Mouse (Mus musculus) lung, embryonic 14.5 days (tissue): Measurements from ENCODE around the gene Trim65. TPM values are rescaled to one million over a fixed set of nuclear protein-coding genes. Genes with fewer than 3 reads are reported as not detected.

ENCODE experiments used
- ATAC-seq: fragments of 200-750 bp; cut with Nextera tagmentation; 2 replicates; pipeline ENCODE4 v1.8.0; 2017; ENCODE audit warnings: mild to moderate bottlenecking, moderate TSS enrichment, moderate library complexity; ENCODE audit not compliant: insufficient read depth
- DNase-seq: peaks from one replicate; pipeline ENCODE4 v3.0.0-alpha.2; 2015
- H3K27ac ChIP-seq: fragments of 300-500 bp; sonication (generic); 2 replicates; pipeline ENCODE4 v1.5.1; 2014; ENCODE audit warnings: low read depth, mild to moderate bottlenecking, moderate library complexity
- H3K27me3 ChIP-seq: fragments of 300-500 bp; sonication (generic); 2 replicates; pipeline ENCODE4 v1.6.1; 2014; ENCODE audit warnings: low read length, control low read depth; ENCODE audit not compliant: insufficient read depth
- H3K36me3 ChIP-seq: fragments of 300-500 bp; sonication (generic); 2 replicates; pipeline ENCODE4 v1.6.1; 2014; ENCODE audit warnings: control low read depth; ENCODE audit not compliant: insufficient read depth
- H3K4me1 ChIP-seq: fragments of 300-500 bp; sonication (generic); 2 replicates; pipeline ENCODE4 v1.6.1; 2014; ENCODE audit warnings: antibody characterized with exemption, control low read depth; ENCODE audit not compliant: insufficient read depth
- H3K4me2 ChIP-seq: fragments of 300-500 bp; sonication (generic); 2 replicates; pipeline ENCODE4 v1.6.1; 2014; ENCODE audit warnings: mild to moderate bottlenecking
- H3K4me3 ChIP-seq: fragments of 300-500 bp; sonication (generic); 2 replicates; pipeline ENCODE4 v1.5.1; 2014; ENCODE audit warnings: low read depth, low read length
- H3K9ac ChIP-seq: fragments of 300-500 bp; sonication (generic); 2 replicates; pipeline ENCODE4 v1.6.1; 2014
- H3K9me3 ChIP-seq: fragments of 300-500 bp; sonication (generic); 2 replicates; pipeline ENCODE4 v1.6.1; 2016; ENCODE audit warnings: low read depth, low read length, control low read depth
- CTCF ChIP-seq: IDR thresholded peaks from 2 replicates; pipeline ENCODE4 v1.5.1; 2016; ENCODE audit warnings: antibody characterized with exemption, low read depth
- WGBS: fragments of 180-500 bp; shearing (Covaris S2); extraction: QIAGEN DNeasy Blood & Tissue Kit; methylation state at CpG from one replicate; pipeline ENCODE4 v1.1.7; 2014; 5-methylcytosine and 5-hydroxymethylcytosine counted together
- polyA plus RNA-seq: library from polyadenylated mRNA; unstranded; fragments of >200 nt; fragmentation: Nextera tagmentation; extraction: Ambion mirVana; gene quantifications from 2 replicates; pipeline ENCODE4 v1.2.1, GENCODE M21; 2014

Trim65 gene
- polyA plus RNA-seq, 1 experiment from 2014 or later, result 3.9 TPM

DNA sequence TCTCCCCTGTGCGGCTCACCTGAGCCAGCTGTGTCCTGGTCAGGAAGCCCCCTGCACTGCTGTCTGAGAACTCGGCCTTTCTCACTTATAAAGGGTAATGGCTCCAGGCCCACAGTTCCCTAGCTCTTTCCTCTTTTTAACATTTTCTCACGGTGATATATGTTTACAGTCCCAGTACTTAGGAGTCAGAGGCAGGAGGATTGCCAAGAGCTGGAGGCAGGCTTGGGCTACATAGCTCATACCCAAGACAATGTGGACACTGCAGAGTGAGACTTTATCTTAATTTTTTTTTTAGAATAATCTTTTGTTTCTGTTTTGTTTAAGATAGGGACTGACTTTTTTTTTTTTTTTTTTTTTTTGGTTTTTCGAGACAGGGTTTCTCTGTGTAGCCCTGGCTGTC, 28.5 kb downstream of the Trim65 start:
- Histone ChIP-seq H3K27ac (peak overlapping the region; percentile 91), H3K4me3 (no peak overlapping the region), H3K9me3 (no peaks in the 10 kb centered on the region), H3K4me2 (peak overlapping the region; percentile 32; the same call in 1 of the 2 replicates), H3K9ac (peak overlapping the region; percentile 42; the same call in 1 of the 2 replicates), H3K36me3 (no peaks in the 10 kb centered on the region), H3K4me1 (peaks cover 42% of the 10 kb centered on the region), H3K27me3 (peaks cover 9% of the 10 kb centered on the region)
- WGBS, result 44% methylated on average over 3 of the region's 4 CpGs
- ATAC-seq, result no peak
- no peak for TF ChIP-seq CTCF
- DNase-seq, result no peak

DNA sequence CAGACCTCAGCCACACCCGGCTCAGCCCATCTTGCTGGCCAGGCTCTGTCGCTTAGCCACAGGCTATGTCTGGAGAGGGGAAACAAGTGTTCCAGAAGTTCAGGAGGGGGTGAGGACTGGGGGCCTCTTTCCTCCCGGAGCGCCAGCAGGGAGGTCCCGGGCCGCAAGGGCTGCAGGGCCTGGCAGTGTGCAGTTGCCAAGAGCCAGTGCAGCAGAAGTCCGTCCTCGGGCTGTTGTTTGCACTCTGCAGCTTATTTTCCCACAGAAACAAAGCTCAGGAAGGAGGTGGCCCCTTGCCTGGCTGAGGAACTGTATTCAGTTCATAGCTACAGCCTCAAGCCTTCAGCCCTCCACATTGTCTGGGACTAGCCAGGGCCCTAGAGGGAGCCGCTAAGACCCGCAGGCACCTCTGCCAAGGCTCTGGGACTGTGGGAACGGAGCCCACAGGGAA, 29.0 kb downstream of the Trim65 start:
- peak; percentile 67 for DNase-seq
- H3K4me3 ChIP-seq, result no peak overlapping the region
- H3K27ac ChIP-seq, result peak overlapping the region; percentile 91
- H3K4me2 ChIP-seq, result peak overlapping the region; percentile 32; the same call in 1 of the 2 replicates
- no peak for TF ChIP-seq CTCF
- H3K9ac ChIP-seq, result peak overlapping the region; percentile 42; the same call in 1 of the 2 replicates
- no peaks in the 10 kb centered on the region for H3K36me3 ChIP-seq
- H3K9me3 ChIP-seq, result no peaks in the 10 kb centered on the region
- peak; percentile 45 for ATAC-seq
- peaks cover 4% of the 10 kb centered on the region for H3K27me3 ChIP-seq
- 30% methylated on average over 11 of the region's 11 CpGs for WGBS
- H3K4me1 ChIP-seq, result peaks cover 41% of the 10 kb centered on the region

DNA sequence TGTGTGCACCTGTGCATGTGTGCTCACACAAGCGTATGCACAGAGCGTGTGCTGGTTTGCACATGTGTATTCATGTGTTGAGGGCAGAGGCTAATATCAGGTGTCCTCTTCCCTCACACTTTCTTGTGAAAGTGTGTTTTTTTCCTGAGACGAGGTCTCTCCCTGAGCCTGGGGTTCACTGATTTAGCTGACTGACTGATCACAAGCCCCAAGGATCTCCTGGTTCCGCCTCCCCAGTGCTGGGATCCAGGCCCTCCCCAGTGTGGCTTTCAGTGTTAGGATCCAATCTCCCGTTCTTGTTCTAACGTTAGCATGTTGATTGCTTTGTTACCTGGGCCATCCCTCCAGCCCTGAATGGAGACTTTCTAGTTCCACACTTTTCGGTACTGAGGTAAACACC, 30.1 kb downstream of the Trim65 start:
- no peak overlapping the region for H3K4me2 ChIP-seq
- no peak for TF ChIP-seq CTCF
- H3K4me1 ChIP-seq, result peaks cover 30% of the 10 kb centered on the region
- no peak for DNase-seq
- no peak for ATAC-seq
- no peak overlapping the region for H3K4me3 ChIP-seq
- peak overlapping the region; percentile 91; the same call in 1 of the 2 replicates for H3K27ac ChIP-seq
- no peaks in the 10 kb centered on the region for H3K27me3 ChIP-seq
- no peaks in the 10 kb centered on the region for H3K9me3 ChIP-seq
- no peak overlapping the region for H3K9ac ChIP-seq
- WGBS, result 76% methylated on average over 7 of the region's 7 CpGs
- no peaks in the 10 kb centered on the region for H3K36me3 ChIP-seq

DNA sequence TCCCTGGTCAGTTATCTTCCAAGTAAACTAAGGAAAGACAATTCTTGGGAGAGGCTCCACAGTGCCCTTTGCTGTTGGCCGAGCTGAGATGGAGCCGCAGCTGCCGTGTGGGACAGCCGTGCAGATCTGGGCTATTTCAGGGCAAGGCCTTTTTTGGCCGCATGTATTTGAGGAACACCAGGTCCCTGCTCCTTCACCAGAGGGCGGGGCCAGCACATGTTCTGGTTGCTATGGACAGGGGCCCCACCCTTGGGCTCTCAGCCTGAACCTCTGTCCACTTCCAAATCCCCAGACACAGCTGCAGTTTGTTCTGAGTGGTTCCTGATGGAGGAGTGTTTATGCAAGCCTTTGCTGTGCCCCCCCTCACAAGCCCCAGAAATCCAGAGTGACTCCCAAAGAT, 30.5 kb downstream of the Trim65 start:
- TF ChIP-seq CTCF, result no peak
- Histone ChIP-seq H3K9ac (no peak overlapping the region), H3K36me3 (no peaks in the 10 kb centered on the region), H3K27me3 (no peaks in the 10 kb centered on the region), H3K4me2 (no peak overlapping the region), H3K4me3 (no peak overlapping the region), H3K9me3 (no peaks in the 10 kb centered on the region), H3K27ac (peak overlapping the region; percentile 12; the same call in 1 of the 2 replicates), H3K4me1 (peaks cover 29% of the 10 kb centered on the region)
- no peak for ATAC-seq
- no peak for DNase-seq
- 56% methylated on average over 6 of the region's 6 CpGs for WGBS

DNA sequence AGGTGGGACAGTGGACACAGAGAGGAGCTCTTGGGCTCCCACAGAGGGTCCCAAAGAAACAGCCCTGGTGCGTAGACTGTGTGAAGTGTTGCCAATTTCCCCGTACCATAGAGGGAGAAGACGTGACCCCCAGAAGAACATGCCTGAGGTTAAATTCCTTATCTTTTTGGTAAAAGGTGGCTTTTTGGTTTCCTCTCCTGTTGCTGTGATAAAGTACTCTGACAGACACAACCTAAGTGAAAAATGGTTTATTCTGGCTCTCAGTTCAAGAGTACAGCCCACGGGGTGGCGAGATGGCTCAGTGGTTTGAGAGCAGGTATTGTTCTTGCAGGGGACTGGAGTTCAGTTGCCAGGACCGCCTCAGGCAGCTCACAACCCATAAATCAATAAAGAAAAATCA, 31.5 kb downstream of the Trim65 start:
- Histone ChIP-seq H3K27ac (peak overlapping the region; percentile 46; the same call in 1 of the 2 replicates), H3K4me3 (no peak overlapping the region), H3K9ac (no peak overlapping the region), H3K9me3 (no peaks in the 10 kb centered on the region), H3K4me1 (peaks cover 27% of the 10 kb centered on the region), H3K4me2 (no peak overlapping the region), H3K36me3 (no peaks in the 10 kb centered on the region), H3K27me3 (no peaks in the 10 kb centered on the region)
- WGBS, result 87% methylated on average over 6 of the region's 6 CpGs
- TF ChIP-seq CTCF, result no peak
- no peak for ATAC-seq
- DNase-seq, result no peak

DNA sequence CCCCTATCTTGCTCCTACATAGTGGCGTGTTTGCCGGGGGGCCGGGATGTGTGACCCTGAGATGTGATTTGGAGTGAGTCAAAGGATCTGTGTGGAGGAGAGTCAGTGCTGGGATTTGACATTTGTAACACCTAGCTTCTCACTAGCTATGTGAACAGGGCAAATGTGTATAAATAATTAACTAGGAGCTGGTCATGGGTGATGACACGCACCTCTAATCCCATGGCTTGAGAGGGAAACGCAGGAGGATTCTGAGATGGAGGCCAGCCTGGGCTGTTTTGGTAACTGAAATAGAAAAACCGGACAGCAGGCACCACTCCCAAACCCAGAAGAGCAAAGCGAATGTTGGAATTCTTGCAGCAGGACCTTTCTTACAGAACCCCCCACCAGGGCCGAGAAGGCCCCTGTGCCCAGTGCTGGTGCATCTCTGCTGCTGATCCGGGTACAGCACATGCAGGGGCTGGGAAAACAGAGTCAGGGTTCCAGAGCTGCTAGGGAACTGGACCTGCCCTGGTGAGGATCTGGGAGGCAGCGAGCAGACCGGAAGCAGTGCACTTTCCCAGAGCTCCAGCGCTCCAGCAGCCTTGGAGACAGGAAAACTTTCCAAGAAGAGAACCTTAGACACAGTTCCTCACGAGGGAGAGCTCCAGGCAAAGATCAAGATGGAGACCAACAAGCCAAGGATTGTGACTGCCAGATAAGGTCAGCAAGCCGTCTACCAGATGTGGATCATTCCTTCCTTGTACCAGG, 32.0 kb downstream of the Trim65 start:
- Histone ChIP-seq H3K27me3 (no peaks in the 10 kb centered on the region), H3K27ac (peak overlapping the region; percentile 46; the same call in 1 of the 2 replicates), H3K4me3 (no peak overlapping the region), H3K4me2 (no peak overlapping the region), H3K9ac (no peak overlapping the region), H3K36me3 (no peaks in the 10 kb centered on the region), H3K9me3 (no peaks in the 10 kb centered on the region), H3K4me1 (peaks cover 22% of the 10 kb centered on the region)
- no peak for TF ChIP-seq CTCF
- 58% methylated on average over 14 of the region's 14 CpGs for WGBS
- ATAC-seq, result no peak
- DNase-seq, result no peak

DNA sequence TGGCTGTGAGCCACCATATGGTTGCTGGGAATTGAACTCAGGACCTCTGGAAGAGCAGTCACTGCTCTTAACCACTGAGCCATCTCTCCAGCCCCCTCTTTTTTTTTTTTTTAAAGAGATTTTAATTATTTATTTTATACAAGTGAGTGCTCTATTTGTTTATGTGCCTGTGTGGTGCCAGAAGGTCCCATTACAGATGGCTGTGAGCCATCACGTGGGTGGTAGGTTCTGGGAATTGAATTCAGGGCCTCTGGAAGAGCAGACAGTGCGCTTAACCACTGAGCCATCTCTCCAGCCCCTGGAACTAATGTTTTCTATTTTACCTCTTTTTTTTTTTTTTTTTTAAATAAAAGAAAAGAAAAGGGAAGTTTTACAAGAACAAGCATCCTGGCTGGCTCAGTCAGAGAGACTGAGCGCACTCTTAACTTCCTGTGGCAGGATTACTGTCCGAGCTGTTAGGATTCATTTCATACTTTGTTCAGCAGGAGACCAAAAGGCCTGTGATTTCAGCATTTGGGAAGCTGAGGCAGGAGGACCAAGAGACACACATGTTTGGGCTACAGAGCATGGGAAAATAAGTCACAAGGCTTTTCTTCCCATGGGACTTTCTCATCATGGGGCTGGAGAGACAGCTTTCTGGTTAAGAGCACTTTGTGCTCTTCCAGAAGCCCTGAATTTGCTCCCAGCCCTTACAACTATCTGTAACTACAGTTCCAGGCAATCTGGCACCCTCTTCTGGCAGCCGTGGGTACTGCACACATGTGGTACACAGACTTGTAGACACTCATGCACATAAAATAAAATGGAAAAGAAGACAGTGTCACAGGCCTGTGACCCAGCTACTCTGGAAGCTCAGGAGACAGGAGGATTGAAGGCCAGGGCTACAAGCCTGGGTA, 34.5 kb downstream of the Trim65 start:
- peak; percentile 56 for TF ChIP-seq CTCF
- Histone ChIP-seq H3K27ac (no peak overlapping the region), H3K9me3 (no peaks in the 10 kb centered on the region), H3K27me3 (no peaks in the 10 kb centered on the region), H3K4me1 (peaks cover 9% of the 10 kb centered on the region), H3K4me3 (no peak overlapping the region), H3K9ac (no peak overlapping the region), H3K4me2 (no peak overlapping the region), H3K36me3 (no peaks in the 10 kb centered on the region)
- 84% methylated on average over 5 of the region's 5 CpGs for WGBS
- ATAC-seq (no peak), DNase-seq (peak; percentile 49)
